ENCODE assay signal across 15 mouse cellular contexts in the genomic region with DNA sequence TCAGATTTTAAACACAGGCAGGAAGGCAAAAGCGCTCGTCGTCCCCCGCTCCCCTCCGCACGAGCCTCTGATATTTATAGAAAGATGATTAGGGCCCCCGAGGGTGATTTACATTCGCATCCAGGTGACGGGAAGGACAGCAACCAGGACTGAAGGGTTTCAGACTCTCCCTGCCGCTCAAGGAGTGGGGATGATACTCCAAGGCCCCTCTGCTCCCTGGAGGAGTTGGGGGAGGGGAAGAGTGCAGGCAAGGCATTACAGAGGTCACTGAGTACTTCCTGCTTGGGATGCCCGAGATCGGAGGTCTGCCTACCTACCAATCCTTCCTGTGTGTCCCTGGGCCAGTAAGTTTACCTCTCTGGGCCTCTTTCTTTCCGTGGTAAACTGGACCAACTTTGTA. TPM values are rescaled to one million over a fixed set of nuclear protein-coding genes. Genes with fewer than 3 reads are reported as not detected.
A peak's percentile ranks its signal among the peaks of the same experiment; 100 is the strongest.
DNase-seq lines count a peak whose midpoint lies in the region; ATAC-seq and TF ChIP-seq lines count a peak whose summit lies in the region.
"Had no signal": no experiment of that assay in that cellular context is flagged by ENCODE, and none has a peak within 500 bp of the region (broad histone marks: within the 10 kb centered on the region; RNA-seq: fewer than 3 reads in every experiment).

No protein-coding gene starts in this region.

- no peaks in the 10 kb centered on the region for H3K27me3 ChIP-seq in cerebellum, adult 2 months (ENCODE audit: control insufficient read depth, insufficient read depth, low read length)
- H3K27me3 ChIP-seq in hindbrain, embryonic 10.5 days (ENCODE audit: insufficient read depth, poor library complexity, severe bottlenecking): peaks cover 91% of the 10 kb centered on the region
- 0 out of 2 replicates have a peak, but pooled peaks cover 4% of the 10 kb centered on the region for H3K27me3 ChIP-seq in hindbrain, embryonic 11.5 days (ENCODE audit: control insufficient read depth, insufficient read depth, low read length)
- H3K27me3 ChIP-seq in hindbrain, embryonic 14.5 days (ENCODE audit: control insufficient read depth, insufficient read depth, low read length): peaks cover 11% of the 10 kb centered on the region; the same call in 1 of the 2 replicates
- H3K27me3 ChIP-seq in midbrain, postnatal 0 days (ENCODE audit: insufficient read depth, low read length): peaks cover 11% of the 10 kb centered on the region; the same call in 1 of the 2 replicates

- no peak overlapping the region for H3K4me2 ChIP-seq in hindbrain, embryonic 11.5 days (replicated peaks; ENCODE audit: low read depth, low read length)
- H3K4me2 ChIP-seq in hindbrain, embryonic 14.5 days (replicated peaks): 0 out of 2 replicates have a peak overlapping the region, but pooled peaks have one; percentile 17
- peak overlapping the region; percentile 28; the same call in 1 of the 2 replicates for H3K4me2 ChIP-seq in midbrain, postnatal 0 days (ENCODE audit: low read depth, low read length, poor library complexity, severe bottlenecking)
- H3K4me2 ChIP-seq: embryonic facial prominence, embryonic 15.5 days; limb, embryonic 15.5 days had no signal

- H3K4me1 ChIP-seq in cerebellum, adult 2 months (ENCODE audit: control insufficient read depth, insufficient read depth, low read length): peaks cover 28% of the 10 kb centered on the region
- H3K4me1 ChIP-seq in hindbrain, embryonic 10.5 days (replicated peaks): peaks cover 50% of the 10 kb centered on the region
- no peaks in the 10 kb centered on the region; the same call in none of the 2 replicates for H3K4me1 ChIP-seq in hindbrain, embryonic 11.5 days (replicated peaks; ENCODE audit: control insufficient read depth, insufficient read depth, low read length)
- H3K4me1 ChIP-seq in hindbrain, embryonic 14.5 days (replicated peaks; ENCODE audit: control insufficient read depth, insufficient read depth, low read length): peaks cover 13% of the 10 kb centered on the region
- H3K4me1 ChIP-seq in midbrain, postnatal 0 days (ENCODE audit: insufficient read depth, low read length): 0 out of 2 replicates have a peak, but pooled peaks cover 4% of the 10 kb centered on the region

- no peaks in the 10 kb centered on the region for H3K36me3 ChIP-seq in hindbrain, embryonic 10.5 days
- H3K36me3 ChIP-seq in hindbrain, embryonic 11.5 days (ENCODE audit: control insufficient read depth, insufficient read depth, low read length): no peaks in the 10 kb centered on the region
- no peaks in the 10 kb centered on the region for H3K36me3 ChIP-seq in hindbrain, embryonic 14.5 days (replicated peaks; ENCODE audit: control insufficient read depth, insufficient read depth)
- H3K36me3 ChIP-seq in midbrain, postnatal 0 days (ENCODE audit: insufficient read depth, low read length): peaks cover 12% of the 10 kb centered on the region
- H3K36me3 ChIP-seq: embryonic facial prominence, embryonic 15.5 days; limb, embryonic 15.5 days had no signal

- H3K4me3 ChIP-seq in cerebellum, adult 2 months (replicated peaks; ENCODE audit: insufficient read depth, low read depth, low read length): no peak overlapping the region
- no peak overlapping the region for H3K4me3 ChIP-seq in hindbrain, embryonic 10.5 days
- no peak overlapping the region for H3K4me3 ChIP-seq in hindbrain, embryonic 11.5 days (ENCODE audit: low read depth, low read length)
- H3K4me3 ChIP-seq in hindbrain, embryonic 14.5 days (replicated peaks; ENCODE audit: low read length): no peak overlapping the region
- no peak overlapping the region for H3K4me3 ChIP-seq in midbrain, postnatal 0 days (ENCODE audit: low read depth, low read length)
- H3K4me3 ChIP-seq: embryonic facial prominence, embryonic 15.5 days; limb, embryonic 15.5 days had no signal

- TF ChIP-seq CTCF in cerebellum, adult 2 months (IDR thresholded peaks at IDR 0.05; ENCODE audit: borderline replicate concordance, insufficient read depth, low read depth, low read length): no peak
- TF ChIP-seq CTCF in midbrain, postnatal 0 days (IDR thresholded peaks at IDR 0.05): no peak

- DNase-seq in cerebellum, adult 2 months: no peak
- DNase-seq in cerebellum, adult 18-20 months: no peak
- no peak for DNase-seq in hindbrain, embryonic 10.5 days (ENCODE audit: low spot score)
- no peak for DNase-seq in hindbrain, embryonic 11.5 days (ENCODE audit: low spot score)
- no peak for DNase-seq in hindbrain, embryonic 14.5 days (ENCODE audit: low spot score)
- no peak for DNase-seq in midbrain, postnatal 0 days (ENCODE audit: low spot score)
- DNase-seq in adrenal gland, adult 2 months: no peak
- DNase-seq in right cerebral cortex, postnatal 36 days (ENCODE audit: low spot score in 2 of 2): no peak
- DNase-seq: gastrocnemius, postnatal 36 days; right cerebral cortex, postnatal 4 days had no signal

- no peaks in the 10 kb centered on the region for H3K9me3 ChIP-seq in hindbrain, embryonic 10.5 days
- H3K9me3 ChIP-seq in hindbrain, embryonic 11.5 days (ENCODE audit: control insufficient read depth, low read length): no peaks in the 10 kb centered on the region
- H3K9me3 ChIP-seq in hindbrain, embryonic 14.5 days (ENCODE audit: control insufficient read depth, low read length): no peaks in the 10 kb centered on the region
- H3K9me3 ChIP-seq in midbrain, postnatal 0 days (ENCODE audit: low read length): no peaks in the 10 kb centered on the region
- H3K9me3 ChIP-seq: embryonic facial prominence, embryonic 15.5 days; limb, embryonic 15.5 days had no signal

- H3K27ac ChIP-seq in cerebellum, adult 2 months (ENCODE audit: insufficient read depth, low read length): peak overlapping the region; percentile 21; the same call in 1 of the 2 replicates
- H3K27ac ChIP-seq in hindbrain, embryonic 10.5 days: peak overlapping the region; percentile 35; the same call in 1 of the 2 replicates
- no peak overlapping the region for H3K27ac ChIP-seq in hindbrain, embryonic 11.5 days (ENCODE audit: low read depth, low read length)
- H3K27ac ChIP-seq in hindbrain, embryonic 14.5 days: no peak overlapping the region
- H3K27ac ChIP-seq in midbrain, postnatal 0 days (ENCODE audit: low read depth, low read length): no peak overlapping the region
- H3K27ac ChIP-seq: embryonic facial prominence, embryonic 15.5 days; limb, embryonic 15.5 days; macrophage had no signal

- no peak overlapping the region for H3K9ac ChIP-seq in hindbrain, embryonic 11.5 days (ENCODE audit: low read depth, low read length)
- H3K9ac ChIP-seq in hindbrain, embryonic 14.5 days: no peak overlapping the region
- no peak overlapping the region for H3K9ac ChIP-seq in midbrain, postnatal 0 days (replicated peaks; ENCODE audit: low read length, poor library complexity, severe bottlenecking)
- H3K9ac ChIP-seq: embryonic facial prominence, embryonic 15.5 days; limb, embryonic 15.5 days had no signal

- TF ChIP-seq POLR2A in cerebellum, adult 2 months (IDR thresholded peaks at IDR 0.05; ENCODE audit: borderline replicate concordance, insufficient read depth, low read length): no peak

- 25% methylated on average over 13 of the region's 13 CpGs for WGBS in cerebellum, adult 2 months
- WGBS in hindbrain, embryonic 10.5 days: 30% methylated on average over 13 of the region's 13 CpGs
- 29% methylated on average over 13 of the region's 13 CpGs for whole genome bisulfite sequencing in hindbrain, embryonic 11.5 days
- WGBS in hindbrain, embryonic 14.5 days: 25% methylated on average over 13 of the region's 13 CpGs
- WGBS in midbrain, postnatal 0 days: 22% methylated on average over 13 of the region's 13 CpGs

- ATAC-seq in hindbrain, embryonic 11.5 days (ENCODE audit: low FRiP score): no peak
- ATAC-seq in hindbrain, embryonic 14.5 days (ENCODE audit: low FRiP score): no peak
- ATAC-seq in midbrain, postnatal 0 days (ENCODE audit: low FRiP score): no peak
- ATAC-seq: Patski had no signal

RNA-seq across cellular contexts. Expression of a gene that starts 13.4 kb away (rescaled TPM):
- 44.5 and 51.9 TPM in 2 replicates for polyA plus RNA-seq in cerebellum, adult 2 months (2012; rRNA removed)
- 2.4 and 4.6 TPM in 2 replicates for polyA plus RNA-seq in hindbrain, embryonic 10.5 days (2016; fragmentation: Nextera tagmentation; extraction: Ambion mirVana)
- polyA plus RNA-seq in hindbrain, embryonic 11.5 days (2014; fragmentation: Nextera tagmentation; extraction: Ambion mirVana): 0.99 and 1.2 TPM in 2 replicates
- polyA plus RNA-seq in hindbrain, embryonic 14.5 days (2014; fragmentation: Nextera tagmentation; extraction: Ambion mirVana): 13.8 and 15.5 TPM in 2 replicates
- 49.9 and 51.1 TPM in 2 replicates for total RNA-seq in midbrain, postnatal 0 days (2014; rRNA removed)
- 17.3 and 18.3 TPM in 2 replicates for polyA plus RNA-seq in midbrain, postnatal 0 days (2015; fragmentation: Nextera tagmentation; extraction: Ambion mirVana)
- total RNA-seq in adrenal gland, adult 2 months (2021): under 1 TPM; 0.12 to 0.55 TPM
- 0.48 and 0.49 TPM in 2 replicates for polyA plus RNA-seq in adrenal gland, adult 2 months (2012; rRNA removed)
- total RNA-seq: CH12.LX; gastrocnemius, postnatal 36 days had no signal
- polyA plus RNA-seq: macrophage, Patski had no signal

RNA-seq across cellular contexts. Expression of a gene that starts 44.6 kb away (rescaled TPM):
- 30.2 and 34.0 TPM in 2 replicates for polyA plus RNA-seq in cerebellum, adult 2 months (2012; rRNA removed)
- 4.8 and 10.8 TPM in 2 replicates for polyA plus RNA-seq in hindbrain, embryonic 10.5 days (2016; fragmentation: Nextera tagmentation; extraction: Ambion mirVana)
- polyA plus RNA-seq in hindbrain, embryonic 11.5 days (2014; fragmentation: Nextera tagmentation; extraction: Ambion mirVana): 14.3 and 15.2 TPM in 2 replicates
- 29.9 and 33.4 TPM in 2 replicates for polyA plus RNA-seq in hindbrain, embryonic 14.5 days (2014; fragmentation: Nextera tagmentation; extraction: Ambion mirVana)
- 48.5 and 48.8 TPM in 2 replicates for total RNA-seq in midbrain, postnatal 0 days (2014; rRNA removed)
- 38.8 and 44.4 TPM in 2 replicates for polyA plus RNA-seq in midbrain, postnatal 0 days (2015; fragmentation: Nextera tagmentation; extraction: Ambion mirVana)
- total RNA-seq in adrenal gland, adult 2 months (2021): 10 to 100 TPM; 57.5 to 79.1 TPM
- 94.7 and 109 TPM in 2 replicates for polyA plus RNA-seq in adrenal gland, adult 2 months (2012; rRNA removed)
- total RNA-seq: CH12.LX had no signal
- polyA plus RNA-seq: Patski had no signal

RNA-seq across cellular contexts. Expression of a gene that starts 50.3 kb away (rescaled TPM):
- 26.6 and 28.6 TPM in 2 replicates for polyA plus RNA-seq in cerebellum, adult 2 months (2012; rRNA removed)
- 7.5 and 18.5 TPM in 2 replicates for polyA plus RNA-seq in hindbrain, embryonic 10.5 days (2016; fragmentation: Nextera tagmentation; extraction: Ambion mirVana)
- polyA plus RNA-seq in hindbrain, embryonic 11.5 days (2014; fragmentation: Nextera tagmentation; extraction: Ambion mirVana): 17.7 and 19.2 TPM in 2 replicates
- 29.5 and 30.5 TPM in 2 replicates for polyA plus RNA-seq in hindbrain, embryonic 14.5 days (2014; fragmentation: Nextera tagmentation; extraction: Ambion mirVana)
- total RNA-seq in midbrain, postnatal 0 days (2014; rRNA removed): 62.7 and 79.7 TPM in 2 replicates
- 39.0 and 39.7 TPM in 2 replicates for polyA plus RNA-seq in midbrain, postnatal 0 days (2015; fragmentation: Nextera tagmentation; extraction: Ambion mirVana)
- total RNA-seq in adrenal gland, adult 2 months (2021): 10 to 100 TPM; 49.0 to 62.2 TPM
- 195 and 204 TPM in 2 replicates for polyA plus RNA-seq in adrenal gland, adult 2 months (2012; rRNA removed)
- total RNA-seq: CH12.LX had no signal
- polyA plus RNA-seq: Patski had no signal

RNA-seq across cellular contexts. Expression of a gene that starts 57.2 kb away (rescaled TPM):
- 41.8 and 46.8 TPM in 2 replicates for polyA plus RNA-seq in cerebellum, adult 2 months (2012; rRNA removed)
- 23.4 and 38.4 TPM in 2 replicates for polyA plus RNA-seq in hindbrain, embryonic 10.5 days (2016; fragmentation: Nextera tagmentation; extraction: Ambion mirVana)
- polyA plus RNA-seq in hindbrain, embryonic 11.5 days (2014; fragmentation: Nextera tagmentation; extraction: Ambion mirVana): 34.4 and 40.3 TPM in 2 replicates
- 48.6 and 52.3 TPM in 2 replicates for polyA plus RNA-seq in hindbrain, embryonic 14.5 days (2014; fragmentation: Nextera tagmentation; extraction: Ambion mirVana)
- total RNA-seq in midbrain, postnatal 0 days (2014; rRNA removed): 60.0 and 71.3 TPM in 2 replicates
- polyA plus RNA-seq in midbrain, postnatal 0 days (2015; fragmentation: Nextera tagmentation; extraction: Ambion mirVana): 64.3 and 72.3 TPM in 2 replicates
- 10 to 100 TPM; 62.5 to 82.8 TPM for total RNA-seq in adrenal gland, adult 2 months (2021)
- polyA plus RNA-seq in adrenal gland, adult 2 months (2012; rRNA removed): 95.5 and 110 TPM in 2 replicates
- total RNA-seq: CH12.LX had no signal
- polyA plus RNA-seq: Patski had no signal

Comparison
In these comparisons a context has a peak if more than half of its experiments do, and no peak if none do; other contexts are left out.
1. H3K27ac ChIP-seq: peak in cerebellum, adult 2 months (single experiment) and hindbrain, embryonic 10.5 days (single experiment); none in hindbrain, embryonic 11.5 days (single experiment), hindbrain, embryonic 14.5 days (single experiment) and midbrain, postnatal 0 days (single experiment).